Mouse (Mus musculus): ENCODE results near the gene Hdac5. TPM values are rescaled to one million over a fixed set of nuclear protein-coding genes. Genes with fewer than 3 reads are reported as not detected.

The Hdac5 gene
- polyA plus RNA-seq, 1 experiment from 2014 or later = 41.1 TPM

DNA sequence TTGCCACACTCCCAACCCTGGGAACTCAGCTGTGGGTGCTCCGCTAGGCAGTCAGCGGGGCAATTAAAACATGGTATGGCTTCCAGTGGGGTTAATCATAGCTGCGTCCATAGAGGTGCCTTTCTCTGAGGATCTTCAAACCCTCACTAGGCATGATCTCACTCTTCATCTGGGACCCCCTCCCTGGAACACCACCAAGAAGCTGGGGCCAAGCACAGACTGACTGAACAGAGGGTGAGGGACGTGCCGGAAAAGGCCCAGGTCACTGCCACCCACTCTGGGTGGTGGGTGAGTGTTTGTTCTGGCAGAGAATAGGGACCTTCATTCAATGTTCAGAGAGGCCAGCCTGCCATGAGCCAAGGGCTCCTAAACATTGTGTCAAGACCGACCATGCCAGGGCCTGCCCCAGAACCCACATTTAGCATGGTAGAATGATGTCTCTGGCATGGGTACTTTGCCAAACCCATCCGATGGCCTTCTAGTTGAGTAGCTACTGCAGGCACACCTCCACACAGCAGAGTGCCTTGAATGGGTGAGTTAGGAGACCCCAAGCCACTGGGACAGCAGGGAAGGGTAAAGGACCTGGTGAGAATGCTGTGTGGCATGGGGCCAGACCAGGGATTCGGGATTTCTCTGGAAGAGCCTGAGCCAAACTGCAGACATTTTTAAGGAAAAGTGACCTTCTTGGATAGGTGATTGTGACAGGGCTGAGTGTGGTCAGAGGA, 36.8 kb upstream of the Hdac5 start:
- H3K9ac ChIP-seq = no peak overlapping the region
- WGBS = 85% methylated on average over 8 of the region's 8 CpGs
- peaks cover 19% of the 10 kb centered on the region for H3K36me3 ChIP-seq (ENCODE audit: insufficient read depth)
- H3K4me2 ChIP-seq = peak overlapping the region; percentile 31; the same call in 1 of the 2 replicates
- no peak overlapping the region for H3K4me3 ChIP-seq (ENCODE audit: low read depth, low read length)
- no peaks in the 10 kb centered on the region for H3K27me3 ChIP-seq (ENCODE audit: insufficient read depth, low read length)
- no peaks in the 10 kb centered on the region for H3K4me1 ChIP-seq (ENCODE audit: insufficient read depth)
- DNase-seq (no peak), ATAC-seq (ENCODE audit: insufficient read depth) (no peak; the same call in 1 of the 2 replicates)
- no peak for TF ChIP-seq CTCF (IDR thresholded peaks at IDR 0.05; ENCODE audit: low read depth)
- no peak overlapping the region for H3K27ac ChIP-seq (ENCODE audit: low read depth)
- no peaks in the 10 kb centered on the region for H3K9me3 ChIP-seq (ENCODE audit: low read depth, low read length)

DNA sequence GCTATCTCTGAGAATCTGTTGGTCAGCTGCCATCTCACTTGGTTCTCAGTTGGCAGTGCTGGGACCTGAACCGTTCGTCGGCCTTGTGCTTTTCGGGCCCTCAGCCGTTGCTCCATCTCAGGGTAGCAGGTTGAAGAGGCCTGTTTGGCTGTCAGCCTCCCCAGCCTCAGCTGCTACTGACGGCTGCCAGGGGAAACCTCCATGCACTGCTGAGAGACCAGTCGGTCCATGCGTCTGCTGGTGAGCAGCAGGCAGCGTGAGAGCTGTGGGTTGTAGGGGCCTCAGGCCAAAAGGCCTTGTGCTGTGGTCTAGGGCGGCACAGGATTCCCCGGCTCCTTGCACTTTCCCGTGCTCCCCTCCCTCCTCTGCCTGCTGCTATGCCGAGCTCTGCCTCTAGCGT, 35.9 kb upstream of the Hdac5 start:
- no peak overlapping the region for H3K27ac ChIP-seq (ENCODE audit: low read depth)
- 56% methylated on average over 14 of the region's 14 CpGs for WGBS

DNA sequence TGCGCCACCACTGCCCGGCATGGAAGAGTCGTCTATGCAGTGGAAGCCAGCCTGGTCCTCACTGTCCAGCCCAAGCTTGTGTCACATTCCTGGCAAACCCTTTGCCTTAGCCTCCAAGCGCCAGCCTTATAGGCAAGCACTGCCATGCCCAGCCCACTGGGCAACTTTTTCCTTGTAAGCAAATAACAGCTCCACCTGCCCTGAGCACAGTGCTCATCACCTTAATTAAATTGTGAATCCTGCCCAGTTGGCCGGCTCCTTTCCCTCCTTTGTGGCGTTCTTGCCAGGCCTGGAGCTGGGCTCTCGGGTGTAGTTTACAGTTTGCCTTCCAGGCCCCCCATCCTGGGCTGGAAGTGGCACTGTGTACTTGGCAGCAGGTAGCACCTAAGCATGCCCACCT, 33.2 kb upstream of the Hdac5 start:
- TF ChIP-seq CTCF (IDR thresholded peaks at IDR 0.05; ENCODE audit: low read depth) = no peak
- no peak overlapping the region for H3K27ac ChIP-seq (ENCODE audit: low read depth)
- no peaks in the 10 kb centered on the region for H3K9me3 ChIP-seq (ENCODE audit: low read depth, low read length)
- H3K4me2 ChIP-seq = no peak overlapping the region
- H3K27me3 ChIP-seq (ENCODE audit: insufficient read depth, low read length) = no peaks in the 10 kb centered on the region
- H3K4me3 ChIP-seq (ENCODE audit: low read depth, low read length) = no peak overlapping the region
- peaks cover 52% of the 10 kb centered on the region for H3K36me3 ChIP-seq (ENCODE audit: insufficient read depth)
- H3K9ac ChIP-seq = no peak overlapping the region
- DNase-seq (no peak), ATAC-seq (ENCODE audit: insufficient read depth) (no peak)
- H3K4me1 ChIP-seq (ENCODE audit: insufficient read depth) = no peaks in the 10 kb centered on the region
- WGBS = 94% methylated on average over 7 of the region's 7 CpGs

More for the DNA sequence above, 35.9 kb upstream of the Hdac5 start:
- TF ChIP-seq CTCF (IDR thresholded peaks at IDR 0.05; ENCODE audit: low read depth) = no peak
- H3K36me3 ChIP-seq (ENCODE audit: insufficient read depth) = peaks cover 29% of the 10 kb centered on the region
- no peak overlapping the region for H3K4me3 ChIP-seq (ENCODE audit: low read depth, low read length)
- no peak overlapping the region for H3K4me2 ChIP-seq
- no peak overlapping the region for H3K9ac ChIP-seq
- no peaks in the 10 kb centered on the region for H3K4me1 ChIP-seq (ENCODE audit: insufficient read depth)
- no peaks in the 10 kb centered on the region for H3K9me3 ChIP-seq (ENCODE audit: low read depth, low read length)
- no peaks in the 10 kb centered on the region for H3K27me3 ChIP-seq (ENCODE audit: insufficient read depth, low read length)
- ATAC-seq (ENCODE audit: insufficient read depth) = no peak
- no peak for DNase-seq

DNA sequence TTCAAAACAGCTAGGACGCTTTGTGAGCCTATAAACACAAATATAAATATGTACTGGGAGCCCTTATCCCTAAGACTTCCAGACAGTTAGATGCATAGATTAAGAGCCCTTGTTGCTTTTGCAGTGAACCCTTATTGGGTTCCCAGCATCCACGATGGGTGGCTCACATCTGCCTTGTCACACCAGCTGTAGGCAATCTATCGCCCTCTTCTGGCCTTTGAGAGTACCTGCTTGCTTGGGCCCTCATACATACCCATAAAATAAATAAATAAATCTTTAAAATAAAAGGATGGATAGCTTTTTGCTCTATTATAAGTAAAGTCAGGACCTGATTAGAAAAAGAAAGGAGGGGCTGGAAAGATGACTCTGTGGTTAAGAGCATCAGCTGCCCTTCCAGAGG, 28.6 kb upstream of the Hdac5 start:
- no peaks in the 10 kb centered on the region for H3K4me1 ChIP-seq (ENCODE audit: insufficient read depth)
- H3K9me3 ChIP-seq (ENCODE audit: low read depth, low read length) = no peaks in the 10 kb centered on the region
- WGBS = 83% methylated on average over 3 of the region's 3 CpGs
- peak; percentile 28 for TF ChIP-seq CTCF (IDR thresholded peaks at IDR 0.05; ENCODE audit: low read depth)
- H3K9ac ChIP-seq = no peak overlapping the region
- peaks cover 85% of the 10 kb centered on the region for H3K36me3 ChIP-seq (ENCODE audit: insufficient read depth)
- no peak for ATAC-seq (ENCODE audit: insufficient read depth)
- no peaks in the 10 kb centered on the region for H3K27me3 ChIP-seq (ENCODE audit: insufficient read depth, low read length)
- peak; percentile 42 for DNase-seq
- no peak overlapping the region for H3K4me3 ChIP-seq (ENCODE audit: low read depth, low read length)
- H3K4me2 ChIP-seq = no peak overlapping the region
- no peak overlapping the region for H3K27ac ChIP-seq (ENCODE audit: low read depth)

DNA sequence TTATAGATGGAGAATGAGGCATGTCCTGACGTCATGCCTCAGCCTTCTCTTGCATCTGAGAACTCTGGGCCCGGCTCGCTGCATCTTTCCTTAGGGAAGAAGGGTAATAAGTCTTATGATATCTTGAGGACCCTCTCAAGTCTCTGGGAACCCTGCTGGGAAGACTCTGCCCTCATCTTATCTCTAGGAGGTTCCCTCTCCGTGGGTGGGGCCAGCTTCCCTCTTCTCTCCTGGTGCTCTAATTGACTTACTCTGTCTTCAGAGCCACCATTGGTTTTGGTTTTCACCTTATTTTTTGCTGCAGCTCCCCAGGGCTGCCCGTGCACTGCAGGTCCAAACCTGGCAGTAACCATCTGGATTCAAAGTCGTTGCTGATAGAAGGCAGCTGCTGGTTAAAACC, 28.1 kb upstream of the Hdac5 start:
- WGBS = 70% methylated on average over 6 of the region's 6 CpGs
- no peak for DNase-seq

DNA sequence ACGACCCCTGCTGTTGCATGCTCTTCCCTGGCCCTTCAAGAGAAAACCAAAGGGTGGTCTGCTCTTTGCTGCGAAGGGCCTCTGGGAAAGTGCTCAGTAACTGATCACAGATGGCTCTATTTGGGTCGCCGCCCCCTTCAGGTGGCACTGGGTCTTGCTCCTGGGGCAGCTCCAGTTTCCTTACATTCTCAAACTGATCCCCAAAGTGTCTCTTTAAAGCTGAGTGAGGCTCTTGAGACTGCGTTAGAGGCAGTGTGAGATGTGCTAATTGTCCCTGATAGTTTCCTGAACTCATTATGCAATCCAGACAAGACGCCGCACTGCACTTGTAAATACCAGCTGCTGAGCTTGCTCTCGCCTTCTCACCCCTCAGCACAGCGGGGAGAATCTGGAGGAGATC, 27.5 kb upstream of the Hdac5 start:
- peaks cover 82% of the 10 kb centered on the region for H3K36me3 ChIP-seq (ENCODE audit: insufficient read depth)
- H3K4me3 ChIP-seq (ENCODE audit: low read depth, low read length) = no peak overlapping the region
- peak; percentile 57 for TF ChIP-seq CTCF (IDR thresholded peaks at IDR 0.05; ENCODE audit: low read depth)
- H3K9ac ChIP-seq = no peak overlapping the region; the same call in 1 of the 2 replicates
- no peak for ATAC-seq (ENCODE audit: insufficient read depth)
- no peak overlapping the region for H3K4me2 ChIP-seq
- H3K27ac ChIP-seq (ENCODE audit: low read depth) = no peak overlapping the region
- H3K27me3 ChIP-seq (ENCODE audit: insufficient read depth, low read length) = no peaks in the 10 kb centered on the region
- H3K4me1 ChIP-seq (ENCODE audit: insufficient read depth) = no peaks in the 10 kb centered on the region
- no peaks in the 10 kb centered on the region for H3K9me3 ChIP-seq (ENCODE audit: low read depth, low read length)
- 41% methylated on average over 9 of the region's 9 CpGs for WGBS
- peak; percentile 51 for DNase-seq

More for the DNA sequence above, 28.1 kb upstream of the Hdac5 start:
- no peak for ATAC-seq (ENCODE audit: insufficient read depth)
- Histone ChIP-seq H3K4me2 (no peak overlapping the region), H3K27ac (ENCODE audit: low read depth) (no peak overlapping the region), H3K9ac (no peak overlapping the region), H3K4me3 (ENCODE audit: low read depth, low read length) (no peak overlapping the region), H3K27me3 (ENCODE audit: insufficient read depth, low read length) (no peaks in the 10 kb centered on the region), H3K36me3 (ENCODE audit: insufficient read depth) (peaks cover 81% of the 10 kb centered on the region), H3K9me3 (ENCODE audit: low read depth, low read length) (no peaks in the 10 kb centered on the region), H3K4me1 (ENCODE audit: insufficient read depth) (no peaks in the 10 kb centered on the region)
- no peak for TF ChIP-seq CTCF (IDR thresholded peaks at IDR 0.05; ENCODE audit: low read depth)

DNA sequence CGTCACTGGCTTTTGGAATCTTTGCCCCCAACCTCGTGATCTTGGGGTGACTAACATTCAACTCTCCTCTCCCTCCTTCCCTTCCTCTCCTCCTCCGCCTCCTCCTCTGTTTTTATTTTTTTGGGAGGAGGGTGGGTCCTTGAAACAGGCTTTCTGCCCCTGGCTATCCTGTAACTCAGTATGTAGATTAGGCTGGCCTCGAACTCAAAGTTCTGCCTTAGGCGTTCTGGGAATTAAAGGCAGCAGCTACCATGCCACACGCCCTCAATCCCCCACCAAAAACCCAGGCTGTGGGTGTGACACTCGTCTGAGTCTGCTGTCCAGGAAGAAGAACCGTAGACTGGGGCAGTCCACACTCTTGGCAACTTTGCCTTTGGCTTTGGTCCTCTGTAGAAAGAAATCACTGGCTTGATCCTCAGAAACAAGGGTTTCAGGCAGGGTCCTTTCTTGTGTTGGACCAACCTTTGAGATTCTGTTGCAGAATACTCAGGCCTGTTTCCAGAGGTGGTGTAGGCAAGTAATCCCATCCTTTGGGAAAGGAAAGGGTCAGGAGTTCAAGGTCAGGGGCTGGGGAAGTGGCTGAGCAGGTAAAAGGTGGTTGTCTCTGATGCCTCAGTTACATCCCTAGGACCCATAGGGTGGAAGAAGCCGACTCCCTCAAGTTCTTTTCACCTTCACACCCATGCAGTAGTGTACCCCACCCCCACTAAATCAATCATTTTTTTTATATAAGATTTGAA, 19.6 kb upstream of the Hdac5 start:
- H3K27me3 ChIP-seq (ENCODE audit: insufficient read depth, low read length) = no peaks in the 10 kb centered on the region
- no peak for ATAC-seq (ENCODE audit: insufficient read depth)
- no peak overlapping the region for H3K27ac ChIP-seq (ENCODE audit: low read depth)
- H3K9me3 ChIP-seq (ENCODE audit: low read depth, low read length) = no peaks in the 10 kb centered on the region
- peak overlapping the region; percentile 77 for H3K4me2 ChIP-seq
- 0 out of 2 replicates have a peak, but pooled peaks cover 5% of the 10 kb centered on the region for H3K4me1 ChIP-seq (ENCODE audit: insufficient read depth)
- DNase-seq = no peak
- H3K4me3 ChIP-seq (ENCODE audit: low read depth, low read length) = peak overlapping the region; percentile 80
- TF ChIP-seq CTCF (IDR thresholded peaks at IDR 0.05; ENCODE audit: low read depth) = no peak
- 10% methylated on average over 9 of the region's 9 CpGs for WGBS
- H3K36me3 ChIP-seq (ENCODE audit: insufficient read depth) = peaks cover 29% of the 10 kb centered on the region
- H3K9ac ChIP-seq = peak overlapping the region; percentile 77
